Mouse (Mus musculus): ENCODE measurements around the gene Tmie. TPM values are rescaled to one million over a fixed set of nuclear protein-coding genes. Genes with fewer than 3 reads are reported as not detected.

Tmie gene
- total and polyA plus RNA-seq, 3 experiments = not detected

GRCm38 (mm10) chr9:110877353-110877752 is 2.6 kb downstream of the Tmie start:
- dilution Hi-C loops (cut with MboI; ENCODE audit: extremely low pct_ligation_motif_present, extremely low pct_unique_long_range_greater_than_20kb, low sequenced_read_pairs) = no loop called here
- H3K4me2 ChIP-seq (ENCODE audit: insufficient read depth, low read depth, poor library complexity, severe bottlenecking) = no peak overlapping the region
- H3K36me3 ChIP-seq (replicated peaks in 1 of 2; ENCODE audit: control insufficient read depth in 1 of 2, insufficient read depth in 1 of 2, low read length in 1 of 2) = no peaks in the 10 kb centered on the region
- H3K27ac ChIP-seq (ENCODE audit: insufficient read depth, low read depth) = no peak overlapping the region
- H3K79me2 ChIP-seq (replicated peaks; ENCODE audit: control insufficient read depth, extremely low read depth, insufficient read depth, poor library complexity, severe bottlenecking) = no peaks in the 10 kb centered on the region
- no peak overlapping the region for H3K9ac ChIP-seq (ENCODE audit: insufficient read depth, low read depth)
- in situ Hi-C loops (cut with MboI; ENCODE audit: low pct_ligation_motif_present, low pct_unique_long_range_greater_than_20kb, low sequenced_read_pairs) = loop anchor here (5.0 kb wide), 1 partner anchor 150 kb away; no protein-coding TSS in a partner anchor
- peaks cover 29% of the 10 kb centered on the region for H3K27me3 ChIP-seq (replicated peaks)
- TF ChIP-seq EP300 (IDR thresholded peaks at IDR 0.05; ENCODE audit: low read length) = no peak
- no peak for DNase-seq (ENCODE audit: extremely low read depth)
- no peak overlapping the region for H3K4me3 ChIP-seq (replicated peaks in 1 of 3; ENCODE audit: low read depth in 2 of 3, low read length in 2 of 3, poor library complexity in 1 of 3)
- no peaks in the 10 kb centered on the region for H3K4me1 ChIP-seq (ENCODE audit: control insufficient read depth in 1 of 2, insufficient read depth in 2 of 2)
- no peaks in the 10 kb centered on the region for H3K9me3 ChIP-seq (replicated peaks; ENCODE audit: low read length)

DNA sequence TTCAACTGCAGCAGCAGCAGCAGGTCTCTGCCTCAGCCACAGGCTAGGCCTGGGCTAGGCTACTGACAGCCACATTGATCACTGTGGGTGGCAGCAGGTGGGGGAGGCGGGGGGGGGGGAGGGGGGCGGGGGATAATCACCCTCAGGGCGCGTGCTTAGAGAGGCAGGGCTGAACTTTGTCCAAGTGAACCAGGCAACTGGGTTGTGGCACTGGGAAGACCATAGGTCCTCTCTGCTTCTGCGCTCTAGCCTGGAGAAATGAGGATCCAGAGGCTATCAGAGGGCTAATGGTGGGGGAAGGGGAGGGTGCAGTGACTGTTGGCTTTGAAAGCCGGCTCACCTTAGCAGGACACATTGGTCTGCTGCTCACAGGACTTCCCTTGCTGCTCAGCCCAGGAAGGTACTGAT is 4.6 kb downstream of the Tmie start:
- no peaks in the 10 kb centered on the region for H3K9me3 ChIP-seq (replicated peaks; ENCODE audit: low read length)
- no peak overlapping the region for H3K9ac ChIP-seq (ENCODE audit: insufficient read depth, low read depth)
- no peak overlapping the region for H3K4me2 ChIP-seq (ENCODE audit: insufficient read depth, low read depth, poor library complexity, severe bottlenecking)
- H3K27ac ChIP-seq (ENCODE audit: insufficient read depth, low read depth) = no peak overlapping the region
- H3K36me3 ChIP-seq (replicated peaks in 1 of 2; ENCODE audit: control insufficient read depth in 1 of 2, insufficient read depth in 1 of 2, low read length in 1 of 2) = no peaks in the 10 kb centered on the region
- DNase-seq (ENCODE audit: extremely low read depth) = no peak
- in situ Hi-C loops (cut with MboI; ENCODE audit: low pct_ligation_motif_present, low pct_unique_long_range_greater_than_20kb, low sequenced_read_pairs) (loop anchor here (5.0 kb wide), 1 partner anchor 148 kb away; no protein-coding TSS in a partner anchor), dilution Hi-C loops (cut with MboI; ENCODE audit: extremely low pct_ligation_motif_present, extremely low pct_unique_long_range_greater_than_20kb, low sequenced_read_pairs) (no loop called here)
- TF ChIP-seq IRF4 (IDR thresholded peaks at IDR 0.05; ENCODE audit: low read depth, low read length) (no peak), CHD1 (IDR thresholded peaks at IDR 0.05; ENCODE audit: low read depth, low read length) (no peak), POLR2AphosphoS2 (IDR thresholded peaks at IDR 0.05; ENCODE audit: low read depth, low read length) (no peak), RCOR1 (conservative IDR thresholded peaks at IDR 0.05; ENCODE audit: low read depth, low read length) (no peak), MEF2A (IDR thresholded peaks at IDR 0.05; ENCODE audit: borderline replicate concordance, low read depth, low read length) (no peak)
- no peaks in the 10 kb centered on the region for H3K4me1 ChIP-seq (ENCODE audit: control insufficient read depth in 1 of 2, insufficient read depth in 2 of 2)
- H3K4me3 ChIP-seq (replicated peaks in 1 of 3; ENCODE audit: low read depth in 2 of 3, low read length in 2 of 3, poor library complexity in 1 of 3) = no peak overlapping the region
- no peaks in the 10 kb centered on the region for H3K79me2 ChIP-seq (replicated peaks; ENCODE audit: control insufficient read depth, extremely low read depth, insufficient read depth, poor library complexity, severe bottlenecking)
- H3K27me3 ChIP-seq (replicated peaks) = peaks cover 17% of the 10 kb centered on the region

DNA sequence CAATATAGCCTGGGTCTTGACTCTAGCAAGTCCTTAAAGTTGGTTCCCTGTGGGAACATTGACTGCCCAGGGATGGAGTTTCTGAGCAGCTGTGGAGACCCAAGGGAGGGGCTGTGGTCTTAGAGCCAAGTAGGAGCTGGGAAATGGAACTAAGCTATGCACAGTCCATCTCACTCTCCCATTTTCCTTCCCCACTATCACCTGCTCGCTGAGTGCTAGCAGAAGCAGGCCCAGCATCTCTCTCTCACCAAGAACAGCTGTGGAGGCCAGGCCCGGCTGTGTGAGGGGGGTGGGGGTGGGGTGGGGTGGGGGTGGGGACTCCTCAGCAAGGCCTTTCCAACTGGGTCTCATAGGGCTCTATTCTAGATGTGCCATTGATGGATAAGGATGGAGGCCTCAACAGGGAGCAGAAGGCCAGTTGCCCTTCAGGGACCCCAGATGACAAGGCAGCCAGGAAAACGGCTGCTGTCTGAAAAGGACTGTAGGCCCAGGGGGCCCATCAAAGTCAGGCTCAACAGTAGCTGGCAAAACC is 5.2 kb downstream of the Tmie start:
- no peak overlapping the region for H3K27ac ChIP-seq (ENCODE audit: insufficient read depth, low read depth)
- H3K9ac ChIP-seq (ENCODE audit: insufficient read depth, low read depth) = no peak overlapping the region
- no peak overlapping the region for H3K4me3 ChIP-seq (replicated peaks in 1 of 3; ENCODE audit: low read depth in 2 of 3, low read length in 2 of 3, poor library complexity in 1 of 3)
- in situ Hi-C loops (cut with MboI; ENCODE audit: low pct_ligation_motif_present, low pct_unique_long_range_greater_than_20kb, low sequenced_read_pairs) = loop anchor here (5.0 kb wide), 1 partner anchor 147 kb away; no protein-coding TSS in a partner anchor
- H3K9me3 ChIP-seq (replicated peaks; ENCODE audit: low read length) = no peaks in the 10 kb centered on the region
- TF ChIP-seq JUND (conservative IDR thresholded peaks at IDR 0.05; ENCODE audit: low read depth, low read length) (no peak), KAT2A (IDR thresholded peaks at IDR 0.05; ENCODE audit: insufficient replicate concordance, low read length) (no peak), POLR2AphosphoS2 (IDR thresholded peaks at IDR 0.05; ENCODE audit: low read depth, low read length) (no peak), NRF1 (IDR thresholded peaks at IDR 0.05; ENCODE audit: low read depth, low read length) (no peak), ZMIZ1 (IDR thresholded peaks at IDR 0.05; ENCODE audit: low read depth, low read length) (no peak), ZNF384 (IDR thresholded peaks at IDR 0.05; ENCODE audit: low read depth, low read length) (no peak), ETS1 (conservative IDR thresholded peaks at IDR 0.05; ENCODE audit: low read depth, low read length) (no peak), CHD2 (IDR thresholded peaks at IDR 0.05; ENCODE audit: low read length) (no peak), JUN (IDR thresholded peaks at IDR 0.05; ENCODE audit: insufficient read depth, low read depth, low read length) (no peak), CHD1 (IDR thresholded peaks at IDR 0.05; ENCODE audit: low read depth, low read length) (no peak), UBTF (IDR thresholded peaks at IDR 0.05; ENCODE audit: low read depth, low read length) (no peak), SMC3 (IDR thresholded peaks at IDR 0.05; ENCODE audit: low read depth, low read length) (no peak), NELFE (IDR thresholded peaks at IDR 0.05; ENCODE audit: low read depth, low read length) (no peak), SIN3A (IDR thresholded peaks at IDR 0.05; ENCODE audit: low read length) (no peak)
- no peaks in the 10 kb centered on the region for H3K4me1 ChIP-seq (ENCODE audit: control insufficient read depth in 1 of 2, insufficient read depth in 2 of 2)
- H3K79me2 ChIP-seq (replicated peaks; ENCODE audit: control insufficient read depth, extremely low read depth, insufficient read depth, poor library complexity, severe bottlenecking) = no peaks in the 10 kb centered on the region
- H3K36me3 ChIP-seq (replicated peaks in 1 of 2; ENCODE audit: control insufficient read depth in 1 of 2, insufficient read depth in 1 of 2, low read length in 1 of 2) = no peaks in the 10 kb centered on the region
- H3K4me2 ChIP-seq (ENCODE audit: insufficient read depth, low read depth, poor library complexity, severe bottlenecking) = no peak overlapping the region
- H3K27me3 ChIP-seq (replicated peaks) = peaks cover 12% of the 10 kb centered on the region
- dilution Hi-C loops (cut with MboI; ENCODE audit: extremely low pct_ligation_motif_present, extremely low pct_unique_long_range_greater_than_20kb, low sequenced_read_pairs) = no loop called here
- DNase-seq (ENCODE audit: extremely low read depth) = no peak

Measured in CH12.LX (cell line).